Mouse (Mus musculus) layer of hippocampus, adult 11-12 months (tissue): Measurements from ENCODE around the gene Alkbh7.

ENCODE experiments used
- DNase-seq: peaks from one replicate; pipeline ENCODE4 v3.0.0; 2022; ENCODE audit warnings: low spot score

Alkbh7 gene

DNA sequence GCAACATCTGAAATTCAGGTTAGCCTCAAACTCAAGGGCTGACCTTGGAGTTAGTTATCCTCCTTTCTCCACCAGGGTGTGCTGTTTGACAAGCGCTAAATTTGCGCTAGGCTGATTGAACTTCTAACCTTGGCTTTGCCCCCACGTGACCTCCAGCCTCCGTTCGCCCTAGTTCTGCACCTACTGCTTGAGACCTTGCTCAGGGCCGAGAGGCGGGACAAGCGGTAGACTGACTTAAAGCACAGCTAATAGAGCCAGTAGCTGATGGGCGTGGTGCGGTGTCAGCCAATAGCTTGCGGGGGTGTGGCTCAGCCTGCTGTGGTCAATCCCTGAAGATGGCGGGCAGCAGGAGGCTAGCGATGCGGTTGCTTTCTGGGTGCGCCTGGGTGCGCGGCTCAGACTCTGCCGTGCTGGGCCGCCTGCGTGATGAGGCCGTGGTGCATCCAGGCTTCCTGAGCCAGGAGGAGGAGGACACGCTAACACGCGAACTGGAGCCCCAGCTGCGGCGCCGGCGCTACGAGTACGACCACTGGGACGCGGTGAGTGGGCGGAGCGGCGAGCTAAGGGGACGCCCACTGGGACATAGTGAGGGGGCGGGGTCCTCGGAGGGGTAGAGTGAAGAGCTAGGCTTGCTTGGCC is at the start of gene Alkbh7:
Gene Alkbh7 (plus strand): TSS at position 311 of the 639 bp plus-strand sequence.
- peak; percentile 96 for DNase-seq

DNA sequence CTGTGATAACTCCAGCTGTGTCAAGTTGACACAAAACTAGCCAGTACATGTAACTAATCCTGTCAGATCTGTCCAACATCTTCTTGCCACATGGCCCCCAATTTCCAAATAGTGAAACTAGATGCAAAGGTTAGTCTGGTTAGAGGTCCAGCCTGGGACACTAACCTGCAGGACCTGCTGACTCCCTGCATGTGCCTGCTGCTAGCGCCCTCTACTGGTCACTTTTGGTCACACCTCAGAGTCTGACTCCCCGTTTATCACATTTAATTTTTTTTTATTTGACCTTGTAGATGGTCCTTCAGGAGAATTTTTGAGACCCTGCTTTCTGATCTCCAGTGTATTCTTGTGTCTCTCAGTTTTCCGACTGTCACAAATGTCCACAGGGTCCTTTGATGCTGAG is 46.2 kb upstream of the Alkbh7 start:
- DNase-seq, result peak; percentile 56

DNA sequence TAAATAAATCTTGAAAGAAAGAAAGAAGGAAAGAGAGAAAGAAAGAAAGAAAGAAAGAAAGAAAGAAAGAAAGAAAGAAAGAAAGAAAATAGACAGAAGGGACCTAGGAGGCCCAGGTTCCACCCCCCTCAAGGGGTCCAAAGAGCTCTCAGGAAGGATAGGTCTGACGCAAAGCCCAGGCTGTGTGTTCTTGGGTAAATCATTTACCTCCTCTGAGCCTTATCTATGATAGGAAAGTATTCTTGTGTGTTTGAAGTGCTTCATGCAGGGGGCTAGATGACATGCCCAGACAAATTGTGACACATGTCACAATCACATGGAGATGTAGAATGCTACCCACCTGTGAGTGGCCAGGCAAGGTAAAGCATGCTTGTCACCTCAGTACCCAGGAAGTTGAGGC is 44.5 kb upstream of the Alkbh7 start:
- DNase-seq, result no peak

DNA sequence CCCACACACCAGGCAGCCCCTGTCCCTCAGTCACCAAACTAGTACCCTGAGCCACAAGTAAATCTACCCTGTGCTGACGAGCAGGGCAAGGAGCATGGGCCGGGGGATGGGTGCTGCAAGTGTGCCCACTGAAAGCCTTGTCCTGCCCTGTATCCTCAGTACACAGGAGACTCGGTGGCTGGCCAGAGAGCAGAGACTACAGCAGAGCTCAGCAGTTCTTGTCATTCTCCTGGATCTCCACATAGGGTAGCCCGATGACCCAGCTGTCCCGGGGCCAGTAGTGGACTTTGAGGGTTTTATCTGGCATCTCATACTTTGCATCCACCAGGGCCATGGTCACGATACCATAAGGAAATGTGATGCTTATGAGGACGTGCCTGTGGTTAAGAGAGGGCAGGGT is 42.3 kb upstream of the Alkbh7 start:
- DNase-seq, result no peak

DNA sequence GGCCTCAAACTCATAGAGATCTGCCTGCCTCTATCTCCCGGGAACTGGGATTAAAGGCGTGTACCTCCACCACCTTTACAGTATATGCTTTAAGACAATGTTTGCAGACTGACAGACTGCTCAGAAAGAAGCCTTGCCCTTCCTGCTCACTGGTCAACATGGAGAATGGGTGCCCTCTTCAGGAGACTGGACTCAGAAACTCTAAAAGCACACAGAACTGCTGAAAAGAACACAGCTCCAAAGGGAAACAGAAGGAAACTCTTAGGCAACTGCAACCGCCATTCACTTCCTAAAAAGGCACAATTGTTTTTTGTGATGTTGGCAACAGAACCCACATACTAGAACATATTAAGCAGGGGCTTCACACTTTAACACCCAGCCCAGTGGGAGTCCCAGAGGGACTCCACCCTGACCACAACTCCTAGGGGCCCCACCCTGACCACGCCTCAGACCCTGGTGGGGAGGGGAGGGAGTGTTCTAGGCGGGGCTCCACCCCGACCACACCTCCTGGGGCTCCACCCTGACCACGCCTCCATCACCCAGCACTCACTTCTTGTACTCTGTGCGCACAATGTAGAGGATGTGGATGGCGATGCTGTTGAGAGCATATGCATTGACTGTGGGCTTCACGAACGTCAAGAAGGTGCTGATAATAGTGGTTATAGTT is 39.2 kb upstream of the Alkbh7 start:
- DNase-seq, result no peak

DNA sequence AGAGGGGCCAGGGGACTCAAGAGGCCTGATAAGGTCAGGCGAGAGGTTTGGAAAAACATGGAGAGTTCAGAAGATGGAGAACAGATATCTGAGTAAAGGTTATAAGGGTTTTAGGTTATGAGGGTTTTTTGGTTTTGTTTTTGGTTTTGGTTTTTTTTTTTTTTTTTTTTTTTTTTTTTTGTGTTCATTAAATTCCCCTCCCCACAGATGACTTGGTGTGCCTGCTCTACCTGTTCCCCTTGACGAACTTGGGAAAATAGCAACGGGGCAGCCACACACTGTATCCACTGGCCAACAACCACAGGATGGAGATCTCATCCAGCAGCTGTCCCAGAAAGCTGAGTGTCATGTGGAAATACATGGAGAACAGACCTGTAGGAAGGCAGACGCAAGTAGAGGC is 38.5 kb upstream of the Alkbh7 start:
- no peak for DNase-seq

DNA sequence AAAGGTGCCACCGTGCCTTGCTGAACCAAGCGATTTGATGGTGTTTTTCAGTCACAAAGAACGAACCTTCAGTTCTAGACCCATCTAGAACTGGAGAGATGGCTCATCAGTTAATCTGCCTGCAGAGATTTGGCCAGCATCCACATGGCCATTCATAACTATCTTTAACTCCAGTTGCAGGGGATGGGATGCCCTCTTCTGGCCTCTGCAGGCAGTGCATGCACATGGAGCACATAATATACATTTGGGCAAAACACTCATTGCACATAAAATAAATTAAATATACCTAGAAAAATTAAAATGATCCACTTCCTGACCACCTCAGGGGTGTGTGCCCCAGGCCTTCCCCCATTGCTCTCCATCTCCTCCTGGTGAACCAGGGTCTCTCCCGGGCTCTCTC is 35.3 kb upstream of the Alkbh7 start:
- no peak for DNase-seq

DNA sequence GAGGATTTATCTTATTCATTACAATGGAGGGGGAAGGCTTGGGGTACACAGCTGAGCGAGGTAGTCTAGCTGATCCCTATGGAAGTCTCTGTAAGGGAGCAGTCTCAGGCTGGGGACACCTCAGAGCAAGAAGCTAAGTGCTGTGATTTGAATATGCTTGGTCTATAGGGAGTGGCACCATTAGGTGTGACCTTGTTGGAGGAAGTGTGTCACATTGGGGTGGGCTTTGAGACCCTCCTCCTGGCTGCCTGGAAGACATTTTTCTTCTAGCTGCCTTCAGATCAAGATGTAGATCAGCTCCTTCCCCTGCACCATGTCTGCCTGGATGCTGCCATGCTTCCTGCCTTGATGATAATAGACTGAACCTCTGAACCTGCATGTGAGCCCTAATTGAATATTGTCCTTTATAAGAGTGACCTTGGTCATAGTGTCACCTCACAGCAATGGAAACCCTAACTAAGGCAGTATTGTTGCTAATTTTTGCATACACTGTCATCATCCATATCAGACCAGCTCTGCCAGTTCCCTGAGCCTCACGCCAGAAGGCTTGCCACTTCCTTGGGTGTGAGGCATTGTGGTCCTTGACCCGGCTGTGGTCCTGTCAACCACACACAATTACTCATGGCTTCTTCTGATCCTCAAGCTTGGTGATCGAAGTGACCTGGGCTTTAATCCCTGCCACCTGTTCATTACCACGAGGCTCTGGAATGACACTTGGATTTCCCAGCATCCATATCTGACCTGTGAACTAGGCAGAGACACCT is 34.3 kb upstream of the Alkbh7 start:
- no peak for DNase-seq

DNA sequence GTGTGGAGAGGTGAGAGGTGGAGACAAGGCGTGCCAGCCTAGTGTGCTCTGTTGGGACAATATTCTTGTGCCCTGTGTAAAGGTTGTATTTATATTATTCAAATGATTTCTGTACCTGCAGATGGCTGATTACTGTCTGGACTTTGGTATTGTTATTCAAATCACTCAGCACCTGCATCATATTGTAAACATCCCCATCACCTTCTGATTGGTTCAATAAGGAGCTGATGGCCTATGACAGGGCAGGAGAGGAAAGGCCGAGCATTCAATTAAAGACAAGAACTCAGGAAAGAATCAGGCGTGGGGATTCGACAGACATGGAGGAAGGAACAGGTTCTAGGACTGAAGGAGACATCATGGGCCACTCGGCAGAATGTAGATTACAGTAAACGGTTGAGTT is 33.5 kb upstream of the Alkbh7 start:
- DNase-seq, result no peak

DNA sequence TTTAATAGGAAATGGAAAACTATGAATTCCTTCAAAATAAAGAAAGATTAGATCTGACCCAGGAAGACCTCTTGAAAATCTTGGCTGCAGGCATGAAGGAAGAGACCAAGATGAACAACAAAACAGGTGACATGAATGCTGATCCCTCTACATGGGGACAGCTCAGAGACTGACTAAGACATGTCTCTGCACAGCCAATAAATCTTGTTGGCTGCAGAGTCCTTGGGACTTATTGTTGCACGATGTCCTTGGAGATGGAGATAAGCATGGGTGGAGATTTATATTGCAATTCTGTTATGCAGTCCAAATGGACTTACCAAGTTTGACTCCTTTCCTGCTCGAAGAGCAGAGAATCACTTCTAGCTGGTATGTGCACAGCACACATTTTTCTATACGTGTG is 27.8 kb upstream of the Alkbh7 start:
- DNase-seq, result no peak

DNA sequence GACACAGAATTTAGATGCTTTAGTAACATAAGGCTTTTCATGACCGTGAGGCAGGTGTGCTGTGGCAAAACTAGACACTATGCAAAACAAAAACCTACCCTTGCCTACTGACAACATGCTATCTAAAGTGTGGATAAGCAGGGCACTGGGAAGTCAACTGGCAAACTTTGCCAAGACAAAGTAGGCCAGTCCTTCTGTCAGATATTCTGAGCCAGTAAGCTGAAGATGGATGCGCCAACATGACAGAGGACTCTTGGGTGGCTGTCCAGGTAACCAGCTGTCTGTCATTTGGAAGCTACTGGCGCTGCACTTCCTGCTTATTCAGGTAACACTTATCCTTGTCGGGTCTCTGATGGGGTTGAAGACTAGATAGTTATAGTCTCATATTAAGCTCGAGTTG is 27.1 kb upstream of the Alkbh7 start:
- no peak for DNase-seq

DNA sequence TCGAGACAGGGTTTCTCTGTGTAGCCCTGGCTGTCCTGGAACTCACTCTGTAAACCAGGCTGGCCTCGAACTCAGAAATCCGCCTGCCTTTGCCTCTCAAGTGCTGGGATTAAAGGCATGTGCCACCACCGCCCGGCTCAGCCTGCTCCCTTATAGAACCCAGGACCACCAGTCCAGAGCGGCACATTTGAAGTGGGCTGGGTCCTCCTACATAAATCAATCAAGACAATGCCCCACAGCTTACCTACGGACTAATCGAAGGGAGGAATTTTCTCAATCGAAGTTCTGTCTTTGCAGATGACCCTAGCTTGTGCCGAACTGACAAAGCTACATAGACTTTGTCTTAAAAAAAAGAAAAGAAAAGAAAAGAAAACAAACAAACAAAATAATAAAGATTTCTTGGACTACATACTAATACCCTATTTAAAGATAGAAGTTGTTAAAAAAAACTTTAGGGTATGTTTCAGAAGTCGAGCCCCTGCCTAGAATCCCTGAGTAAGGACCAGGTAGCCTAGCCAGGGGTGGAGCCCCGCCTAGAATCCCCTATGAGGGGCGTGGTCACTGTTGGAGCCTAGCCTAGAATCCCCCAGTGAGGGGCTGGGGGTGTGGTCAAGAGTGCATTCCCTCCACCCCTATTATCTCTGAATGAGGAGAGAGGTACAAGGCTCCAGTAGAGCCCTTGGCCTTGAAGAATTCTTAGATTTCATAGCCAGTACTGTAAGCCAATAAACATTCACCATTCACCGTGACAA is 23.0 kb upstream of the Alkbh7 start:
- no peak for DNase-seq

DNA sequence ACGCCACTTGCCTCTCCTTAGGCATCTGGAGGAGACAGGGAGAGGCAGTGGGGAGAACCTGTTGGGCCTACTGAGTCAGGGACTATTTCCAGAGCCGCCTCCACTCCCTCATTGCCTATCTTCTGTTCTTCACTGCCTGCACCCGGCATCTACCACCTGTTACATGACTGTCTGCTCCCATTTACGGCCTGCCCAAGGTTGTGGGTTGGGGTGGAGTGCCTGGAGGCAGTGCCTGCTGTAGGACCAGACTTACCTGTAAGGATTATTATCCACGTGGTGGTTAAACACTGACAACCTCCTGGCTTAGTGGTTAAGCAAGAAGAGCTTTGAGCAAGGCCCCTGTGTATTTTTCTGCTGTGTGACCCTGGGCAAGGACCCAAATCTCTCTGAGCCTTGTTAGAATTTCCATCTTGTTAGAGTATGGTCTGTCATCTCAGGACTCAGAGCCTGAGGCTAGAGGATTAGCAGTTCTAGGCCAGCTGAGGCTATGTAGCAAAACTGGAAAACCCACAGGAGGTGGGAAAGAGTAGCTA is 22.4 kb upstream of the Alkbh7 start:
- no peak for DNase-seq

DNA sequence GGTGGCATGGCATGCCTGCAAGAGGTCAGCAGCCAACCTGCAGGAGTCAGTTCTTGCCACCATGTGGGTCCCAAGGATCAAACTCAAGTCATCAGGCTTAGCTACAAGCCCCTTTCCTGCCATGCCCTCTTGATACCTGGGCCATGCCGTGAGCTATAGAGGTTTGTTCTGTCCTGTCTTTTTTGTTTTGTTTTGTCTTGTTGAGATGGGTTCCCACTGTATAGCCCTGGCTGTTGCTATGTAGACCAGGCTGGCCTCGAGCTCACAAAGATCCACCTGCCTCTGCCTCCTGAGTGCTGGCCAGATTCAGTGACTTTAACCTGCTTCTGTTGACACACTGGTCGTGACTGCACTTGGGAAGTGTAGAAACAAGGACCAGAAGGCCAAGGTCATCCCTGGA is 21.7 kb upstream of the Alkbh7 start:
- no peak for DNase-seq

DNA sequence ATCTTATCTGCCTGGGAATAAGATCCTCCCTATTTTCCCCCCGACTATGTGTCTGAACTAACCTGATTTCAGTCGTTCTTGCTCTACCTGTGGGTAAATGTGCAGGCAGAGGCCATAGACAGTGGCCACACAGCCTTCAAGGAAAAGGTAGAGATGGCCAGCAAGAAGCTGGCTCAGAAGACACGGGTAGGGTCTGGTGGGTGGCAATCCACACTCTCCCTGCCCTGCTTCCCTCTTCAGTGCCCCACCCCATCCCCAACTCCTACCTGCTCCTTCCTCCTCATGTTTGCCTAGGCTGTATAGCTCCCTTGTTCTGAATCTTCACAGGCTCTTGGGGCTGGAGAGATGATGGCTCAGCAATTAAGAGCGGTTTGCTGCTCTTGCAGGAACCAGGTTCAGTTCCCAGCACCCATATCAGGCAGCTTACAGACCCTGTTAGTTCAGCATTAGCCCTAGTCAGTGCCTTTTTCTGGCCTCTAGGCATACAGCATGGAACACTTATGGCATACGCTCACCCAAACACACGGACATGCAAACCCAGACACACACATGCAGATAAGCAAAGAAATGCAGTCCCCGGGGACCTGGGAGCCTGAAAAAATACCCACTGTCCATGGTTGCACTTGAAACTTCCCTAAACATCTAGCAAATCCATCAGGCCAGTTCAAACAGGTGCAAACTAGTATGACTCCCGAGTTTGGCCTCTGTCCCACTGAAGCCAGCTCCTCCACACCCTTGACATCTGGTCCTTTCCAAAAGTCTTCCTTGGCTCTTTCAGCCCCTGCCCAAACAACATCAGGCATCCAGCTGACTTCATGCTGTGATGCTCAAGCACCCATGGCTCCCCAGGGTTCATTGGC is 20.4 kb upstream of the Alkbh7 start:
- DNase-seq, result no peak

DNA sequence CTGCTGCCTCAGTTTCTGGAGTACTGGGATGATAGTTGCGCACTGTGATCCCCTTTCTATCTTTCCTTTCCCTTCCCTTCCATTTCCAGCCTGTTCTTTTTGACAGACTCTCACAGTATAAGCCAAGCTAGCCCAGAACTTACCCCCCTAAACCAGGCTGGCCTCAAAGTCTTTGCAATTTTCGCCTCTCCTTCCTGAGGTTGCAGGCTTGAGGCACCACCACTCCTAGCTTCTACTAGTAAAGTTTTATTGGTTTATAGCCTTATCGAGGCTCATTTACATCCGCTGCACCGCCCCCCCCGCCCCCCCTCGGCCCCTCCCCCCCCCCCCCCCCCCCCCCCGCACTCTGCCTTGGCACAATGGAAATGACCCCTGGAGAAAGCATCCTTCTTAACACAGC is 17.6 kb upstream of the Alkbh7 start:
- DNase-seq, result no peak

DNA sequence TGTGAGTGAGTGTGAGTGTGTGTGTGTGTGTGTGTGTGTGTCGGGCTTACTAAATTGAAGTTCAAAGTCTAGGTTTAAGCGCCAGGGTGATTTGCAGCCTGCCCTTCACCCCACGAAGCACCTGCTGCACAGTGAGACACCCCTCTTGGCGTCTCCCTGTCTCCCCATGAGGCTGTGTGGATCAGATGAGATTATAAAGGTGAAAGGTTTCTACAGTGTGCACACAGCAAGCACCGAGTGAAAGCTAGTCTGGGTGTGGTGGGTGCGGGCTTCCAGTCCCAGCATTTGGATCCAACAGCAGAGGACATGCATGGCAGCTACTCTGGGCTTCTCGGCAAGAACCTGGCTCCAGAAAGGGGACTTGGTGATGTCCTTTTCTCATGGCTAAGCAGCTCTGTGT is 16.1 kb upstream of the Alkbh7 start:
- no peak for DNase-seq

DNA sequence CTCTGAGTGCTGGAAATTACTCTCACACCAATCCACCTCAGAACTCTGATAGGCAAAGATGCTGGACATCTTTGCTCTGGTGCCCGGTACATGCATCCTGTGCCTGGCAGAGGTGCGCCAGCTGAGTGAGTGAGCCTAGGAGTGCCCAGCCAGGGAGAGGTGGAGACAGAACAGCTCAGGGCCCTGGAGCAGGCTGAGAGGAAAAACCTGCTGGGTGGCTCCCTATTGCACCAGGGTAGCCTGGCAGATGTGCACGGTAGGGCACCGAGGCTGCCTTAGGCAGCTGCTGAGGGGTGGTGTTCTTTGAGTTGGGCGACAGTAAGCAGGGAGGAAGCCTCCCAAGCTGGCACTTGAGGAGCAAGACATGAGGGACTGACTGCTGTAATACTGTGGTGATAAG is 15.1 kb upstream of the Alkbh7 start, which contains the start of gene Acer1:
Gene Acer1 (minus strand): TSS at position 114 of the 400 bp plus-strand sequence.
- DNase-seq, result no peak

DNA sequence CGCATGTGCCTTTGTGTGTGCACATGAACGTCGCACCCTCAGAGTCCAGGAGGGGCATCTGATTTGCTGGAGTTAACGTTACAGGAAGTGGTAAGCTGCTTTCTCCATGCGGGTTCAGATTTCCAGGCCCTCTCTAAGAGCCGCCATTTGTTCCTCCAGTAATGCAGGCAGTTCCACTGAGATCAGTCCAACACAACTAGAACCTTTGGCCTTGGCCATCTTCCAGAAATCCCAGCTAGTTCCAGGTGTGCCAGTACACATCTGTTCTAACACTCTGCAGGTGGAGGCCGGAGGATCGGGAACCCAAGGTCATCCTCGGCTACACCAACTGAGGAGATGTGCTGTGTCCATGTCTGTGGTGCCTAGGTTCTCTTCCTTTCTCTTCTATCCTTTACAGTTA is 12.3 kb upstream of the Alkbh7 start:
- no peak for DNase-seq

DNA sequence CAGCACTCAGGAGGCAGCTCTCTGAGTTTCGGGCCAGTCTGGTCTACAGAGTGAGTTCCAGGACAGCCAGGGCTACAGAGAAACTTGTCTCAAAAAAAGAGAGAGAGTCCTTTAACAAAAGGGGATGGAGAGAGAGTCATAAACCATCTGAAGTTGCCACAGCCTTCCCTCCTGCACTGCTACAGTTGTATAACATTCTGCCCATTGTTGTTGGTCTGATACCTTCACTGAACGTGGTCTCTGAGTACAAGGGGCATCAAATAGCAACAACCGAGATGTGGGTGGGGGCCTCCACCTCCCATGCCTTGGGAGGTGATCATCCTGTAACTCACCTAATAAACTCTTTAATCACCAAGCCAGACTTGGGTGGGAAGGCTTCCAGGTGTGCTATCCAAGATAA is 11.5 kb upstream of the Alkbh7 start:
- no peak for DNase-seq

DNA sequence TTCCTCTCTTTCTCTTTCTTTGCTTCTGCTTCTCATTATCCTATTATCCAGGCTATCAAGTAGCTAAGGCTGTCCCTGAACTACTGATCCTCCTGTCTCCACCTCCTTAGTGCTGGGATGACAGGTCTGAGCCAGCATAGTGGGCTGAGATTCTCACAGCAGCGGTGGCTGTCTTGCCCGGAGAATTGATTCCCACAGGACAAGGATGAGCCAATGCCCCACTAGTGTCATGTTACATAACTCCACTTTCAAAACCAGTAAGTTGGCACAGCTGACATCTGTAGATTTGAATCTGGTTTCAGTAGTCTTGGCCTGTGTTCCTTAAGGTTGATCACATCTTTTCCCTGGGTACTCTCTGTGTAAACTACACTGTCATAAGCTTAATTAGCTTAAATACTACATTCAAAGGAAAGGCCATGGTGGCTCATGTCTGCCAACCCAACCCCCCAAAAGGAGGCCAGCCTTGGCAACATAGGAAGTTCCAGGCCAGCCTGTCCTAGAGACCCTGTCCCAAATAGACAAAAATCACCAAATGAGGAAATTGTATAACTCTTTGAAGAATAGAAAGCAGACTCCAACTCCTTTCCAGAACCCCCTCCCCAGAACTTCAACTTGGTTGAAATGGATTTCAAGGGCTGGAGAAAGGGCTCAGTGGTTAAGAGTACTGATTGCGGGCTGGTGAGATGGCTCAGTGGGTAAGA is 10.9 kb upstream of the Alkbh7 start:
- DNase-seq, result no peak
